Mouse (Mus musculus) lung, adult 2 months (tissue): ENCODE data around the gene Zbed4.

Experiments used
- CTCF ChIP-seq: fragments of 200-500 bp; IDR thresholded peaks from 2 replicates; pipeline ENCODE4 v1.5.1; 2011; ENCODE audit warnings: mild to moderate bottlenecking, low read length, control low read depth; ENCODE audit not compliant: insufficient read depth
- POLR2A ChIP-seq: fragments of 200-500 bp; IDR thresholded peaks from 2 replicates; pipeline ENCODE4 v1.6.1; 2011; ENCODE audit warnings: low read depth, mild to moderate bottlenecking, control low read depth, low read length, borderline replicate concordance; ENCODE audit errors: extremely low read depth

GRCm38 (mm10) chr15:88815196-88815700 is 63.8 kb downstream of the Zbed4 start:
- TF ChIP-seq CTCF (no peak), POLR2A (no peak)
